Mouse (Mus musculus) gastrocnemius, postnatal 25 days (tissue): ENCODE measurements around the gene Trim46. TPM values are rescaled to one million over a fixed set of nuclear protein-coding genes. Genes with fewer than 3 reads are reported as not detected.
A peak's percentile ranks its signal among the peaks of the same experiment; 100 is the strongest.

ENCODE experiments used
- DNase-seq: peaks from one replicate; pipeline ENCODE4 v3.0.0; 2022
- long read RNA-seq, 2 experiments: library from polyadenylated mRNA; stranded (forward); transcript quantifications; one replicate each; pipeline ENCODE4 v2.0.0; 2021
- total RNA-seq, 2 experiments: library from RNA; stranded (reverse); gene quantifications; 1 replicate in 1 of 2; 2 replicates in 1 of 2; pipeline ENCODE4 v1.2.3; 2021

Trim46 gene
- under 1 TPM; 0.28 to 0.38 TPM for total RNA-seq
- long read RNA-seq, experiment 1: 0 reads
- long read RNA-seq, experiment 2: 0 reads

DNA sequence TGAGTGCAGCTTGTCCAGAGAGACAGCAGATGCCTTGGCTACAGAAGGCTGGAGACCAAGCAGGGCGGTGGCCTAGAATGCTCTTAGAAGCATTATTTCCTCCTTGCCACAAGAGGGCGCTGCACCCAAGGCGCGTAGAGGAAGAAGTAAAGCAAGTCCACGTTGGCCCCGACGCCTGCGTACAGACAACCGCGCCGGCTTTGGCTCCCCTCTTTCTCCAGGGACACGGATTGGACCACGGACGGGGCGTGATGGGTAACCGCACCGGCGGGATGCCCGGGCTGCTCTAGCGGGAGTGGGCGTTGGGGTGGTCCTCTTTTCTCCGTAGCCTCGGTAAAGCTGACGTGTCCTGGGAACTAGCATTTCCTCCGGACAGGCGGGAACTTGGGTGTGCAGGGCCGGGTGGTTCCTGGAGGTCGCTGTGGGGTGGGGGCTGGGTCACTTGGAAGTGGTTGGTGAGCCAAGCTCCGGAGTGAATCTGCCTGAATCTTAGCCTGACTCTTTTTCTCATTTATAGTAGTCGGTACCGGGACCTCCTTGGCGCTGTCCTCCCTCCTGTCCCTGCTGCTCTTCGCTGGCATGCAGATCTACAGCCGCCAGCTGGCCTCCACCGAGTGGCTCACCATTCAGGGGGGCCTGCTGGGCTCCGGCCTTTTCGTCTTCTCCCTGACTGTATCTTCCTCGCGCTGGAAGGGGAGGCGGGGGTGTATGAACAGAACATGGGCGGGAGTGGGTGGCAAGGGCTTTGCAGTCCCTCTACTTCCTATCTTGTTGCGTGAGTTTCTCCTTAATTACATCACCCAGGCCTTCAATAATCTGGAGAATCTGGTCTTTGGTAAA lies at the start of gene Trim46:
TSS of gene Trim46 (minus strand) at position 49 of the 840 bp plus-strand sequence.
- DNase-seq: peak; percentile 83

DNA sequence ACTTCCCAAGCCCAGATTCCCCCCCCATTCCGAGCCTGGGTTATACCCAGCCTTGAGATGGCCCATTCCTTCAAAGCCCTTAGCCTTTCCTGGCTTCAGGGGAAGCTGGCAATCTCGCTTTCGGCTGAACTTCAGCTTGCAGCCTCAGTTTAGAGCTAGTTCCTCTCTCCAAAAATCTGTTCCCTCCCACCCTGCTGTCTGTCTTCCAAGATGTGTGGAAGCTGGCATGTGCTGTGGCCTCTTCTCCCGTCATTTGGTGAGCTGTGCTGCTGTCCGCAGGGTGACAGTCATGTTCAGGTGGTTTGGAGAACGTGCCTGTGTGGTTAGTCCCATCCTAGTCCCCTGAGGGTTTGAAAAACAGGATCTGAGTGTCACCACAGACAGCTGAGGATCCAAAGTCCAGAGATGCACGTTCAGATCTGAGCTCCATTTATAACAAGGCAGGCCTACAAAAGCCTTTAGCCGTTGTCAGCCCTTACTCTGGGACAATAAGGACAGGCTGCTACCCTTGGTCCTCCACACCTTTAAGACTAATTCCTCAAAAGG lies 49.6 kb upstream of the Trim46 start:
- DNase-seq: no peak

DNA sequence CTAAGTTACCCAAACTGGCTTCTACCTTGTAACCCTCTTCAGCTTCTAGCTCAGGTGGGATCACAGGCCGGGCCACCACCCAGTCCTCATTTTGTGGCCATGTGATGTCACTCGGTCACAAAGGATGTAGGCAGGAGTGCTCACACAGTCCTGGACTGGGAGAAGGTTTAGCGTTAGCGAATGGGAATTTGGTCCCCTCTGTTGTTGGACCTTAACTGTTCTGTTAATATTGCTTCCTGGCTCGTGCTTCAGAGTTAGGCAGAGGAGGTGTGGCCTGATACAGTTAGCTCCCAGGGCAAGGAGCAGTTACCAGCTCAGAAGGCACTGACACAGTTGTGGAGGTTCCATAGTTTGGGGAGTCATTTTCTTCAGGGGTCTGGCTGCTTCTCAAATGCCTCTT lies 48.1 kb upstream of the Trim46 start:
- DNase-seq: no peak

DNA sequence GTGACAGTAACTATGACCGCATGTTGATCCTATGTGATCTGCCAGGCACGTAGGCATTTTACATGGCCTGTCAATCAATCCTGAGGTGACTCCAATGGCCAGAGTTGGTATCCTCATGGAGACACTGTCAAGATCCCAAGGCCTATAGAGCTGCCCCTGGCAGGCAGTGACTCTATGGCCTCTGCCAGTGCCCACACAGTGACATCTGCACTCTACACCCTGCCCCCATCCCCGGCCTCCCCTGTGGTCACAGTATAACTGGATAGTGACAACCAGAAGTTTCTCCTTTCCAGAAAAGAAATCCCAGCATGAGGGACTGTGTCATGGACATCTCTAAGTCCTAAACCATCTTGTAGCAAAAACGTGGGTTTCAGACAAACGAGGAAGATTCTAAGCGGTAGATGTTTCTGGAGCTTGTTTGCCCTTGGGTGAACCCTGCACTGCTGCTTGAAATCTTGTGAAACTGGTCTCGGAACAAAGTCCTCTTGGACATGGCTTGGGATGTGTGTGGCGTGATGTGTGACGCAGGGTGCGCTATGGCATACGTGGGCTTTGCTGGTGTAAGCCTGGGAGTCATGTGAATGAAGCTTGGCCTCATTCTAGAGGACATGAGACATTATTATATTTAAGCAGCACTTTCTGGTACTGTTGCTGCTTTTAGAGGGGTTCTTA lies 47.3 kb upstream of the Trim46 start:
- no peak for DNase-seq

DNA sequence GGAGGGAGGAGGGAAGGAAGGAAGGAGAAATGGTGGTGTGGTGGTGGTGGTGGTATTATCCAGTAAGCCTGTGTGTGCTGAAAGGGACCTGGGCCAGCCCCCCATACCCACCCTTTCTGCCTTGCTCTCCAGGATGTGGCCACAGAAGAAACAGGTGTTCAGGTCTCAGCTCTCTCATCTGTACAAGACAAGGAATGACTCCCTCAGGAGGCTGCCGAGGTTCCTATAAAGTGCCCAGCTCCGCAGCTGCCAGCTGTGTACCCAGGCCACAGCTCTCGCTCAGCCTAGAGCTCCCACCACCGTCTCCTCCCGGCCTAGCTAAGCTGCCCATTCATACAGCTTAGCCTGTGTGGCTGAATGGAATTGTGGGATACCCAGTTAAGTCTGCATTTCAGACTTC lies 46.2 kb upstream of the Trim46 start:
- DNase-seq: no peak

DNA sequence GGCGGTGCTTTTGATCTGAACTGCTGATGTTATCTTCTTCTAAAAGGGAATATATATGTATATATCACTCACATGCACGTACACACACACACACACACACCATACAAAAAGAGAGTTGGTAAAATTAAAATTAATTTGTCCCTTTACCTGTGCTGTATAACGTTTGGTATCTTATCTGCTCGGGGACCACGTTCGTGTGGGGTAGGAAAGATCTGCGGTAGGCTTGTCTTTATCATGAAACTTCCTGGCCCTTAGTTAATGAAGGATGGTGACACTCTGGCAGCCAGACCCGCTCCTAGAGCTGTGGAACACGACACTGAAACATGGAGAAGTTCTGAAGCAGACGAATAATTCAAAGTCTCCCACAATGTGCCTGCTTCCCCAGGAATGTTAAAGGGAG lies 45.8 kb upstream of the Trim46 start:
- DNase-seq: no peak

DNA sequence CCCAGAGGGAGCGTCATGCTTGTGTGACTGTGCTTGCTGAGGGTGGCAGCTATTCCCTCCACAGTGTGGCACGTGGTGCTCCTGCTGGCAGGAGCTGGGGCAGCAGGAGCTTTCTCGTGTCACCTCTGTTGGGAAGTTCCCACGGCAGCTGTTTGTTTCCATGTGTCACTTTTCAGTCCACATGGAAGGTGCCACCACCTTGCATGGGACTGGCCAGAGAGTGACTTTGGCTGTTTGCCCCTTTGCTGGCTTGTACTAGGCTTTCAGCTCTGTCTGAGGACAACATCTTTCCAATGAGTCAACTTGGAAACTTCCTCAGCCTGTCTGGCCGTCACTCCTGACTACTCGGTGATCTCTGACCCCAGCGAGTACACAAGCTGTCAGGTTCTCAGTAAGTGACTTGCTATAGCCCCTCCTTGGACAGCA lies 42.4 kb upstream of the Trim46 start:
- peak; percentile 58 for DNase-seq

DNA sequence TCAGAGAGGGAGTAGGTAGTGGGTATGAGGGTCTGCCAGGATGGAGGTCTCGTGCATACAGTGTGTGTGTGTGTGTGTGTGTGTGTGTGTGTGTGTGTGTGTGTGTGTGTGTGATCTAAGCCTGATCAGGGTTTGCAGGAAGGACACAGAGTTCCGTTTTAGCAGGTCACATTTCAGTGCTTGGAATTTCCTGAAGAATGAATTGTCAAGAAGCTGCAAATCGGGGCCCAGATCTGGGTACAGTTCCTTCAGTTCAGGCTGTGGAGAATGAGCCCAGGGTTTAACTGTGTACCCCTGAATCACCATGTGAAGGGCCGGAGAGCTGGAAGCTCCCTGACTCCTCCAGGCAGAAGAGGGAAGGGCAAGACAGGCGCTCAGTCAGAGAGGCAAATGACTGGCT lies 41.2 kb upstream of the Trim46 start:
- no peak for DNase-seq

DNA sequence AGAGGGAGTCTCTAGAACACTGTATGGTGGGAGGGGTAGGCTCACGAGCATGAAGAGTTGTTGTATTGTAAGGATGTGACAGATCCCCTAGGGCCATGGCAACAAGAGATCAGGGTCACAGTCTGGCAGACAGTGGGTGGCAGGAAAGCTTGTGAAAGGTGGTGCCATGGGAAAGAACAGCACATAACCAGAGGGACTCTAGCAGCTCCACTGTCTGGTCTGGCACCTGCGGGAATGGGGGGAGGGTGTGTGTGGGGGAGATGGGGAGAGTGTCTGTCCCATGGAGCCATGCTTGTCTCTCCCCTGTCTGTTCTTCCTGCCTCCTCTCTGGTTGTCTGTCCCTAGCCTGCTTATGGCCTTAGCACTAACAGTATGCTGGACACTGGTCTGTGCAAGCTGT lies 39.4 kb upstream of the Trim46 start:
- DNase-seq: no peak

DNA sequence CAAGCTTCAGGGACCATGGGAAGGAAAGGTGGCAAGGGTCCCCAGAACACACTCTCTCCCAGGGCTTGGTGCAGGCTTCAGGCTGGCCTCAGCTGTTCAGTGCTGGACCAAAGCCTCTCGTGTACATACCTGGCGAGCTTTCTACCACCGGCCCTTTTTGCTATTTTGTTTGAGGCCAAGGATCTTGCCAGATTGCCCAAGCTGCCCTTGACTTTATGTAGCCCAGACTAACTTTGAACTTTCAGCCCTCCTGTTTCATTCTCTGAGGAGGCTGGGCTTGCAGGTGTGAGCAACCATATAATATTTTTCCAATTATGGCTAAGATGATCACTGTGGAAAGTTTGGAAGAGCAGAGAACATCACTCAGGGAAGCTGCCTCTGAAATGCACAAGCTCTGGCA lies 38.2 kb upstream of the Trim46 start:
- DNase-seq: no peak

DNA sequence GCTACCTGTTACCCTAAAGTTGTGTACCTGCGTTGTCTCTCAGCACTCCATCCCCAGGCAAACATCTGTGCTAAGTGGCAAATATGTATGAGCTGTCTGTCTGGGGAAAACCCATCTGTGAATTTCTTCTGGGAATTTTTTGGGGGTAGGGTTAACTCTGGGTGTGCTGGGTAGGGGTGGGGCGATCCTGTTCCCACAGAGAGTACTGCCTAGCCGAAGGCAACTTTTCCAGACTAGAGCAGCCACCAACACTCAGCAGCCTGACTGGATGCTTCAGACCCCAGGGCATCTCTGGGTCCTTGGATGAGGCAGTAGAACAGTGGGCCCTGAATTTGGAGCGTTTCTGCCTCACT lies 36.2 kb upstream of the Trim46 start:
- DNase-seq: no peak

DNA sequence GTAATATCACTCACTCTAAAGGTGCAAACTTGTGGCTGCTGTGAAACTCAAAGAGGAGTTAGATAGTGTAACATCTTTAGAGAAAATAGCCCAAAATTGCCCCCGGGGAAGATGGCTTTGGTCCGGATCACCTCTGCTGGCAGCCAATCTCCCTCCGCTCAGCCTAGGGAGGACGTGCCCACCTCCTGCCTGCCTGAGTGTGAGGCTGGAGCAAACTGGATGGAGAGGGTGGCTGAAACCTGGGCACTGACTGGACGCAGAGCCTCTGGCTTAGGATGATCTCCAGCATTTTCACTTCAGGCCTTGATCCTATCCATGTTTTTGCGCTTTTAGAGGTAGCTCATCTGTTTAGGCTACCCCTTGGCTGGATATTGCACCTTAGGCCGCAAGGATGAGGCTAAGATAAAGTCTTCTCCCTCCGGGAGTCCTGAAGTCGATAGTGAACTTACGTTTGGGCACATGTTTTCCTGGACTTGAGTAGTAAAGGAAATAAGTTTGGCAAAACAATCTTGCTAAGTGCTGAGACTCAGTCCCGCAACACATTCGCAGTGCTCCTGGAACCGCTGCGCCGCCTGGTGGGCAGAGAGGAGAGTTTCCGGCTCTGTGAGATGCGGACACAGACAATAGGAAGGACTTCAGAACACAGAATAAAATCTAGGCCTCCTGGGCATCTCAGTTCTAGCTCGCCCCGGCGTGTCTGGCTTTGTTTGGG lies 35.6 kb upstream of the Trim46 start:
- DNase-seq: peak; percentile 71

DNA sequence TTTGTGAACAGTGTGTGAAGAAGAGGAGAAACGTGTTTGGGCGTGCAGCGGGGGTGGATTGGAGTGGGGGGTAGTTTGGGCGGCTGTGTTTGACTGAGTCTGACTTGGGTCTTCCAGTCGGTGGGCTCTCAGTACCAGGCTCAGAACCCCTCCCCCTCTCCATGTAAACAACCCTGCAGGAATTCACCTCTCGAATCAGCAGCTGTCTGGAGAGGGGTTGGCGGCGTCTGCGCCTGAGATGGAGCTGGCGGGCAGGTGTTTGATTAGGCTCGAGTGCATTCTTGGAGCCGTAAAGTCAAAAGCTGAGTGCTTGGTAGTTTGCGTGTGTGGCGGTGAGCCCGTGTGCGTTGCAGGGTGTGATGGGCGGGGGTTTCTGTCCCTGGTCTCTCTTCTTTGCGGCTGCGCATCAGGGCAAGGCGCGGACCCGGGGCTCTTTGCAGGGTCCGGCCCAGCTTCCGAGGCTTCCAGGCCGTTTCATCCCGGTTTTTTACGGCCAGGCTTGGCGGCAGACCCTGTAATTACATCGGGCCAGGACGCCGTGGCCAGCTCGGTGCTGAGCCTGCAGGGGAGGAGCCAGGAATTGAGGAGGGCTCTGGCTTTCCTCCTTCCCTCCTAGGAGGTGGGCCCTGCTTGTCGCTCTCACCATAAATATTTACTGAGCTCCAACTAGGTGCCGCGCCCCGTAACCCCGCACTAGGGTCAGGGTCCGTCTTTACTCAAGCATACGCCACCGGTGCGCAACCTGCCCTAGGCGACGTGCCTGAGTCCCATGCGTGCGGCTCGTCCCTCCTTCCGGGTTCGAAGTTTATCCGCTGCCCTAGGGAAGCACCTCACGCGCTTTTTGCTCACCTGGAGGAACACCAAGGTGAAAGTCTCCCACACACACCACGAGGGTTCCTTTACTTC lies 34.8 kb upstream of the Trim46 start, which contains the start of gene Efna1:
TSS of gene Efna1 (minus strand) at position 537 of the 906 bp plus-strand sequence.
- peak; percentile 58 for DNase-seq

DNA sequence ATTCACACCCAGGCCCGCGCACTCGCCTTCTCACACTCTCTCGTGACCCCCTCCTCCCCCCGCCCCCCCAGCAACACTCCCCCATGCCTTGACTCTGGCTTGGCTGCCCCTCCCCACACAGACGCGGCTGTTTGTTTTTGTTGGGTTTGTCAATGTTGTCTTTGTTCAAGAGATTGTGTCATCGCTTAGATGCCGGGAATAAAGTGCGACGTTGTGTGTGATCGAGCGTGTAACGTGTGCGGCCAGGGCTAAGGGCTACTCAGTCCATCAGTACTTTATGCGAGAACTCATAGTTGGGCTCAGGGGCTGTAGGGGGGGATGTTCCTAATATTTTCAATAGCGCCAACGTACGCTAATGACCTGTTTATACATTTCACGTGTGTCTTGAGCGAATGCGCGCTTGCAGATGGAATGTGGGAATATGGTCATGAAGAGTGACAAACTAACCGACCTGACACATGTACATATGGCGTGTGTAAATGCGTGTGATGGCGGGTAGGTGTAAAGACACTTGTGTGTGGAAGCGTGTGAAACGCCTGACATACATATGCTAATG lies 34.0 kb upstream of the Trim46 start:
- no peak for DNase-seq

DNA sequence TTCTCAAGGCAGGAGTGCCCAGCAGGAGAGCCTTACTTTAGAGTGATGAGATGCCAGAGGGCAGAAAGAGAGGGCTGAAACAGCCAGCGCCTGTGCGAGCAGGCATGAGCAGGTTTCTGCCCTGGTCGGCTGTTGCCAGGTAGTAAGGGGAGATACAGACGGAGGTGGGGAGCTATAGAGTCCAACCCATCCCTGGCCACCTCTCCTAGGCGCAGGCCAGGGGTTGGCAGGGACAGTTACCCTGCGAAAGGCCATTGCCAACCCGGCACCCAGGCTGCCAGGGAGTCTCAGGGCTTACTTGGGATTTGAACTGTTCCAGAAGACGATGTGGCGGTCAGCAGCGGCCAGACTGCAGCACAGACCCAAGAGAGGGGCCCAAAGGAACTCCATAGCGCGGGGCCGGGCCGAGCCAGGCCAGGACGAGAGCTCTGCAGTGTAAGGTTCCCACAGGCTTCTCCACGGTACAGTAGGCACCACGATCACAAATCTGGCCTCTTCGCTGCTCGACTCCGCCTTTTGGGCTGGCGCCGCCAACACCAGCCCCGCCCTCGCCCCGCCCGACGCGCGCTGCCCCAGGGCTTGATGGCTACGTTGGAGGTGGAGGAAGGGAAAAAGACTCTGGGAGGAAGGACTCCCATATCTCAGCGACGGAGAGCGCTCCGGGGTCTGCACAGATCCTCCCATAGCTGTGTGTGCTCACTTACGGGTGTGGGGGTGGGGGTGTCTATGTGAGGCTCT lies 33.2 kb upstream of the Trim46 start:
- peak; percentile 88 for DNase-seq

DNA sequence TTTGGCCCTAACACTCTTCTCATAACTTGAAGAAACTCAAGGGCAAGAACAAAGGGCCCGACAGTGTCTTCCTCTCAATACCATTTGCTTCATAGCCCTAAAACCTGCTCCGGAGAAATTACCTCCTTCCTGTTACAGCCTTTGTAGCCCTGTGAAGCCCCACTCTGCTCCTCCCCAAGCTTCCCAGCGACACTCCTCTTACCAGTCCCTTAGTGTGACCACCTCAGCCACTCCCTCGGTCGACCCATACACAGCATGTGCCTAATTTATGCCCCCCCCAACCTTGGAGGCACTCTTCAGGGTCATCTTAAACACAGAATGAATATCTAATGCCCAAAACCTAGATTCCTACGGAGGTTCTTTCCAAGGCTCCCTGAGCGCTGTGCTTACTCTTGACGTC lies 32.5 kb upstream of the Trim46 start:
- DNase-seq: no peak

DNA sequence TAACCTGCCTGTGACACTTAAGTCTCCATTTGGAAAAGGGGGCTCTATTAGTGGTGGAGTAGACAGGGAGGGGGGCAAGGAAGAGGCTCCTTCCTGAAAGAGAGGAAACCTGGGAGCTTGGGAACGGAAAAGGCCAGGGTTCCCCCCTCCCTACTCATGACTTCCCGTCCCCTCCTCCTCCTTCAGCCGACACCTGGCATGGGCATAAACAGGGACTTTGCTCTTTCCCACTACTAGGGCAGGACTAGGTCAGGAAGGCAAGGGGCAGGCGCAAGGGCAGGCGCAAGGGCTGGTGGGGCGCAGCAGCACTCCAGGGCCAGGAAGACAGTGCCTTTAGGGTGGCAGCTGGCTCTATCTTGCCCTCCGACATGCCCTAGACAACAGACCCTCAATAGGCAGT lies 32.0 kb upstream of the Trim46 start:
- peak; percentile 65 for DNase-seq

DNA sequence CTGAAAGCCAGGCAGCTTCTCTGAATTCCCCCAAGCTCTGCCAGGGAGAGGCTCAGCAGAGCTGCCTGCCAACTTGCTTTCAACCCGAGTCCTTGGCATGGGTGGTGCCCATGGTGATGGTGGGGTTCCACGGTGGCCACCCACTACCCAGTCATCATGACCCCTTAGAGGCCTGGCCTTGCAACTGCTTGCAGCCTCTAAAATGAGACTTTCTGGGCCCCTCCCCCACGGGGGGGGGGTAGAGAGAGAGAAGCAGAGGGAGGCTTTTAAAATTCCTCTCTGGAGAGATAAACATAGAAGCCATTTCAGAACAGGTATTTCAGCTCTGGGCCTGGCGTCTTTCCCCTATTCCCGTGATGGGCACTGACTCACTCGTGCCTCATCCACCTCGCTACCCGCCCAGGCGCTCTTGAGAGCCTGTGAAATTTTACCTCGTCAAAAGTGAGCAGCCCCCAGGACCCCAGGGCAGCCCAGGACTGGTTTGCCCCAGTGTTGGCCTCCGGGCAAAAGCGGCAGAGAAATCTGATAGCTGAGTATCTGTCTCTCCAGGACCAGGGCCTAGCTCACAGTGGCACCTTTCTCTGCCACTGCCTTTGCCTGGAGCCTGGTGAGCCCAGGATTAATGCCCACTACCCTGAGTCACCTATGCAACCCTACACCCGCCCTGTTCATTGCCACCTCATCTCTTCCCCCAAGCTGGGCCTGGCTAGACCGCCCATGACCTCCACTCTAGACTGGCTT lies 31.3 kb upstream of the Trim46 start:
- DNase-seq: peak; percentile 74

DNA sequence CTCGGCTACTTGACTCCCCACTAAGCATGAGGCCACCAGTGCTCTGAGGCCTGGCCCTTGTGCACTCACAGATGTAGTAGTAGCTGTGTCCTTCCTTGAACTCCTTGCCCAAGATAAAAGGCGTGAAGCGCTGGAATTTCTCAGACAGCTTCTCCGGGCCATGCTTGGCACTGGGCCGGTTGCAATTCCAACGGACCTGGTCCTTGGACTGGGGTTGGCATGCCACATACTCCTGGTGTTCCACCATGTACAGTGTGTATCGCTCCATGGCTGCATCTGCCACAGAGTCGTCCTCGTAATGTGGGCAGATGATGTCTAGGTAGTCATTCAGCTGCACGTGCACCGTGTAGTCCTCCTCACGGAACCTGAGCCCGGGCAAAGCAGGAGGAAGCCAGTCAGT lies 30.0 kb upstream of the Trim46 start:
- DNase-seq: no peak

DNA sequence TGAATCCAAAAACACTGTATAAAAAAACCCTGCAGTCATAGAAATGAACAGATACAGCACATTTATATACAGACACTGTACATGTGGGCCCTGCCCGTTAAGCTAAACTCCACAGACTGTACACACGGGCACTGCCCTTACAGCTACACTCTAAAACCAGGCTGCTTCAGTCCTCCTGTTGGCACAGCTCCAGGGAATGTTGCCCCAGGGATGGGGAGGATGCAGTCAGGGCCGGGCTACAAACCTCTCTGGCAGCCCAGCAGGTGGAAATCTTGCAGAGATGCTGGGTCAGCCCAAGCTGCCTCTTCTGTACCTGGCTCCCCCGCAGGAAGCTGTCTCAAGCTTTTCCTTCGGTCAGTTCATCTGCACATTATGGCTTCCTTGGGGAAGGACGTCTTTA lies 25.7 kb upstream of the Trim46 start:
- no peak for DNase-seq
